Mouse (Mus musculus) limb, embryonic 13.5 days (tissue): ENCODE measurements around the gene Olfr140. TPM values are rescaled to one million over a fixed set of nuclear protein-coding genes. Genes with fewer than 3 reads are reported as not detected.

Experiments used
- ATAC-seq: fragments of 200-750 bp; cut with Nextera tagmentation; 2 replicates; pipeline ENCODE4 v1.8.0; 2017; ENCODE audit warnings: low read depth, moderate number of reproducible peaks, moderate TSS enrichment; ENCODE audit not compliant: low FRiP score
- H3K27ac ChIP-seq: fragments of 300-500 bp; sonication (generic); 2 replicates; pipeline ENCODE4 v1.5.1; 2015; ENCODE audit warnings: inconsistent platforms, mild to moderate bottlenecking, moderate library complexity
- H3K27me3 ChIP-seq: fragments of 300-500 bp; sonication (generic); 2 replicates; pipeline ENCODE4 v1.6.1; 2015; ENCODE audit warnings: mild to moderate bottlenecking, inconsistent platforms
- H3K36me3 ChIP-seq: fragments of 300-500 bp; sonication (generic); 2 replicates; pipeline ENCODE4 v1.6.1; 2015; ENCODE audit warnings: inconsistent platforms, mild to moderate bottlenecking, moderate library complexity
- H3K4me1 ChIP-seq: fragments of 300-500 bp; sonication (generic); 2 replicates; pipeline ENCODE4 v1.6.1; 2015; ENCODE audit warnings: inconsistent platforms
- H3K4me2 ChIP-seq: fragments of 300-500 bp; sonication (generic); replicated peaks from 2 replicates; pipeline ENCODE4 v1.6.1; 2015; ENCODE audit warnings: inconsistent platforms, mild to moderate bottlenecking, moderate library complexity
- H3K4me3 ChIP-seq: fragments of 300-500 bp; sonication (generic); 2 replicates; pipeline ENCODE4 v1.5.1; 2015; ENCODE audit warnings: moderate library complexity, mild to moderate bottlenecking, inconsistent platforms
- H3K9ac ChIP-seq: fragments of 300-500 bp; sonication (generic); 2 replicates; pipeline ENCODE4 v1.6.1; 2015; ENCODE audit warnings: mild to moderate bottlenecking, inconsistent platforms
- H3K9me3 ChIP-seq: fragments of 300-500 bp; sonication (generic); 2 replicates; pipeline ENCODE4 v1.6.1; 2016; ENCODE audit warnings: inconsistent platforms
- WGBS: fragments of 180-500 bp; shearing (Covaris S2); methylation state at CpG from one replicate; pipeline ENCODE4 v1.1.7; 2015; 5-methylcytosine and 5-hydroxymethylcytosine counted together
- polyA plus RNA-seq: library from polyadenylated mRNA; unstranded; fragments of >200 nt; fragmentation: Nextera tagmentation; extraction: Ambion mirVana; gene quantifications from 2 replicates; pipeline ENCODE4 v1.2.1, GENCODE M21; 2015

Olfr140 gene
- polyA plus RNA-seq, result not detected in 2 replicates

DNA sequence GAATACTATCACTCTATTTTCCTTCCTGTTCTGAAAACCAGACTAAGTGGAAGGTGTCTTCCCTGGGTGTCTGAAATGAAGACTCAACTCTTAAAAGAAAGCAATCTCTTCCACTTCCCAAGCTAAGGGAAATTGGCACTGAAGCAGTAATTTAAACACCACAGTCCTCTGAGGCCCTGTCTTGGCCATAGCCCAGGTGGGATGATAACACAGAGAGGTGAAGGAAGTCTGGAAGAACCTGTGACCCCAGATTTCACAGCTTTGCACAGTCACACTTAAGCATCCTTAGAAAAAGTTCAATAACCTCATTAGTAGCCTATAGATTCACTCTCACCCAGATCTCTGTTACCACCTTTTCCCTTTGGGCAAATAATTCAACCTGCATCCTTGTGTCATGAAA, at the start of gene Olfr140:
Gene Olfr140 (minus strand): TSS at position 101 of the 400 bp plus-strand sequence.
- Histone ChIP-seq H3K4me2 (no peak within 1 kb of the TSS), H3K4me3 (no peak within 1 kb of the TSS), H3K9me3 (no peaks in the 10 kb centered on the region), H3K36me3 (no peaks in the 10 kb centered on the region), H3K9ac (no peak within 1 kb of the TSS), H3K27me3 (no peaks in the 10 kb centered on the region), H3K27ac (no peak within 1 kb of the TSS), H3K4me1 (no peaks in the 10 kb centered on the region)
- no peak for ATAC-seq

- no peaks in the 10 kb centered on the region for H3K9me3 ChIP-seq
- H3K36me3 ChIP-seq, result no peaks in the 10 kb centered on the region
- no peaks in the 10 kb centered on the region for H3K4me1 ChIP-seq
- H3K4me3 ChIP-seq, result no peak overlapping the region
- whole genome bisulfite sequencing, result 77% methylated on average over 2 of the region's 2 CpGs
- H3K27me3 ChIP-seq, result no peaks in the 10 kb centered on the region
- ATAC-seq, result no peak
- no peak overlapping the region for H3K27ac ChIP-seq
- no peak overlapping the region for H3K4me2 ChIP-seq
- H3K9ac ChIP-seq, result no peak overlapping the region
Observed at GRCm38 (mm10) chr2:90070065-90070464, 6.7 kb upstream of the Olfr140 start.

DNA sequence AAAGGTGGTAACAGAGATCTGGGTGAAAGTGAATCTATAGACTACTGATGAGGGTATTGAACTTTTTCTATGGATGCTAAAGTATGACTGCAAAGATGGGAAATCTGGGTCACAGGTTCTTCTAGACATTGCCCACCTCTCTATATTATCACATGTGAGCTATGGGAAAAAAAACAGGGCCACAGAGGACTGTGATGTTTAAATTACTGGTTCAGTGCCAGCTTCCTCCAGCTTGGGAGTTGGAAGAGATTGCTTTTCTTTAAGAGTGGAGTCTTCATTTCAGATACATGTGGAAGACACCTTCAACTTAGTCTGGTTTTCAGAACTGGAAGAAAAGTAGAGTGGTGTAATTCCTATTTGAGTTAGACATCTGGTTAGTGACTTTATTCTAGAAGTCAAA, 28.4 kb downstream of the Olfr140 start, which contains the start of gene Olfr1265:
Gene Olfr1265 (plus strand): TSS at position 301 of the 400 bp plus-strand sequence.
- no peak within 1 kb of the TSS for H3K4me3 ChIP-seq
- H3K27me3 ChIP-seq, result no peaks in the 10 kb centered on the region
- no peak within 1 kb of the TSS for H3K4me2 ChIP-seq
- H3K9me3 ChIP-seq, result no peaks in the 10 kb centered on the region
- no peaks in the 10 kb centered on the region for H3K4me1 ChIP-seq
- ATAC-seq, result no peak
- H3K27ac ChIP-seq, result no peak within 1 kb of the TSS
- H3K36me3 ChIP-seq, result no peaks in the 10 kb centered on the region
- no peak within 1 kb of the TSS for H3K9ac ChIP-seq

- WGBS, result 18% methylated on average over 2 of the region's 2 CpGs
- ATAC-seq, result no peak
- Histone ChIP-seq H3K27me3 (no peaks in the 10 kb centered on the region), H3K4me3 (no peak within 1 kb of the TSS), H3K9me3 (no peaks in the 10 kb centered on the region), H3K9ac (no peak within 1 kb of the TSS), H3K4me2 (no peak within 1 kb of the TSS), H3K27ac (no peak within 1 kb of the TSS), H3K36me3 (no peaks in the 10 kb centered on the region), H3K4me1 (no peaks in the 10 kb centered on the region)
Observed at GRCm38 (mm10) chr2:90025477-90025876, 37.9 kb downstream of the Olfr140 start, which contains the start of gene Olfr1264. Gene Olfr1264, minus strand, starts transcription at chr2:90025577.

- no peaks in the 10 kb centered on the region for H3K4me1 ChIP-seq
- no peak for ATAC-seq
- H3K9me3 ChIP-seq, result no peaks in the 10 kb centered on the region
- H3K27me3 ChIP-seq, result no peaks in the 10 kb centered on the region
- H3K9ac ChIP-seq, result no peak within 1 kb of the TSS
- no peak within 1 kb of the TSS for H3K4me2 ChIP-seq
- H3K27ac ChIP-seq, result no peak within 1 kb of the TSS
- no peak within 1 kb of the TSS for H3K4me3 ChIP-seq
- H3K36me3 ChIP-seq, result no peaks in the 10 kb centered on the region
- 79% methylated on average over 2 of the region's 2 CpGs for WGBS
Observed at GRCm38 (mm10) chr2:90011831-90012230, 51.6 kb downstream of the Olfr140 start, which contains the start of gene Olfr1263. Gene Olfr1263, plus strand, starts transcription at chr2:90012131.

- no peaks in the 10 kb centered on the region for H3K9me3 ChIP-seq
- H3K4me1 ChIP-seq, result no peaks in the 10 kb centered on the region
- H3K4me2 ChIP-seq, result no peak within 1 kb of the TSS
- no peak within 1 kb of the TSS for H3K9ac ChIP-seq
- H3K27me3 ChIP-seq, result no peaks in the 10 kb centered on the region
- no peak for ATAC-seq
- no peaks in the 10 kb centered on the region for H3K36me3 ChIP-seq
- no peak within 1 kb of the TSS for H3K4me3 ChIP-seq
- no peak within 1 kb of the TSS for H3K27ac ChIP-seq
Observed at GRCm38 (mm10) chr2:89999845-90000244, 63.5 kb downstream of the Olfr140 start, which contains the start of gene Olfr1262. Gene Olfr1262, plus strand, starts transcription at chr2:90000145.

Other genes starting within 250 kb of the Olfr140 start
- gene Olfr1256, start 222.0 kb downstream of the Olfr140 start, polyA plus RNA-seq, result not detected in 2 replicates
- not detected in 2 replicates for gene Olfr48, start 215.4 kb downstream of the Olfr140 start, polyA plus RNA-seq
- not detected in 2 replicates for gene Olfr1257, start 185.2 kb downstream of the Olfr140 start, polyA plus RNA-seq
- gene Olfr1258, start 136.3 kb downstream of the Olfr140 start, polyA plus RNA-seq, result not detected in 2 replicates
- not detected in 2 replicates for gene Olfr1259, start 114.9 kb downstream of the Olfr140 start, polyA plus RNA-seq
- gene Olfr1260, start 89.3 kb downstream of the Olfr140 start, polyA plus RNA-seq, result not detected in 2 replicates
- gene Olfr1261, start 72.4 kb downstream of the Olfr140 start, polyA plus RNA-seq, result not detected in 2 replicates
- not detected in 2 replicates for gene Olfr1262, start 63.4 kb downstream of the Olfr140 start, polyA plus RNA-seq
- gene Olfr1263, start 51.5 kb downstream of the Olfr140 start, polyA plus RNA-seq, result not detected in 2 replicates
- gene Olfr1264, start 38.0 kb downstream of the Olfr140 start, polyA plus RNA-seq, result not detected in 2 replicates
- gene Olfr1265, start 28.3 kb downstream of the Olfr140 start, polyA plus RNA-seq, result not detected in 2 replicates
- gene Olfr1269, start 57.8 kb upstream of the Olfr140 start, polyA plus RNA-seq, result not detected in 2 replicates
- not detected in 2 replicates for gene Olfr32, start 78.7 kb upstream of the Olfr140 start, polyA plus RNA-seq
- not detected in 2 replicates for gene Olfr1270, start 89.5 kb upstream of the Olfr140 start, polyA plus RNA-seq
- not detected in 2 replicates for gene Olfr1506, start 160.9 kb upstream of the Olfr140 start, polyA plus RNA-seq
- not detected in 2 replicates for gene Olfr142, start 194.0 kb upstream of the Olfr140 start, polyA plus RNA-seq
- not detected in 2 replicates for gene Olfr1271, start 207.4 kb upstream of the Olfr140 start, polyA plus RNA-seq
- gene Olfr1272, start 229.2 kb upstream of the Olfr140 start, polyA plus RNA-seq, result not detected in 2 replicates